Mouse (Mus musculus): ENCODE measurements around the gene Pfdn4.

Pfdn4 gene

DNA sequence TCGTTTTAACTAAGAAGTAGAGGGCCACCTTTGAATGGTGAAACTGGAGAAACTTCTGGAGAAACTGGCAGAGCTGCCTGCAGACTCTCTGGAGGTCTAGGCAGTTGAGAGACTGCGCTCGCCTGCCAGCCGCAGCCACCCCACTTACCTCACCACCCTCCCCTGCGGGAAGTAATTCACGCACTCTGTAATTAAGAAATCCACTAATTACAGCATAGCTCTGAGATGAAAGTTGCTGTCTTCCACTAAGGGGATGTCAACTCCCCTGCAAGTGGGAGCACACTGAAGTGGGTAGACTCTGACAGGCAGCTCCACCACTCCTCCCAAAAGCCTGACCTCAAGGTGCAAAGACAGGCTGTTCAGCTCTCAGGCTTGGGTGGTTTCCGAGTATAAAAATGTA is 55.9 kb downstream of the Pfdn4 start:
- no peak for DNase-seq (ENCODE audit: low spot score)

GRCm38 (mm10) chr2:170563956-170564855 is 68.0 kb downstream of the Pfdn4 start:
- DNase-seq (ENCODE audit: low spot score): no peak

GRCm38 (mm10) chr2:170564995-170565394 is 68.8 kb downstream of the Pfdn4 start:
- DNase-seq (ENCODE audit: low spot score): no peak
